Mouse (Mus musculus): ENCODE measurements around the gene Bcar3.

The Bcar3 gene

DNA sequence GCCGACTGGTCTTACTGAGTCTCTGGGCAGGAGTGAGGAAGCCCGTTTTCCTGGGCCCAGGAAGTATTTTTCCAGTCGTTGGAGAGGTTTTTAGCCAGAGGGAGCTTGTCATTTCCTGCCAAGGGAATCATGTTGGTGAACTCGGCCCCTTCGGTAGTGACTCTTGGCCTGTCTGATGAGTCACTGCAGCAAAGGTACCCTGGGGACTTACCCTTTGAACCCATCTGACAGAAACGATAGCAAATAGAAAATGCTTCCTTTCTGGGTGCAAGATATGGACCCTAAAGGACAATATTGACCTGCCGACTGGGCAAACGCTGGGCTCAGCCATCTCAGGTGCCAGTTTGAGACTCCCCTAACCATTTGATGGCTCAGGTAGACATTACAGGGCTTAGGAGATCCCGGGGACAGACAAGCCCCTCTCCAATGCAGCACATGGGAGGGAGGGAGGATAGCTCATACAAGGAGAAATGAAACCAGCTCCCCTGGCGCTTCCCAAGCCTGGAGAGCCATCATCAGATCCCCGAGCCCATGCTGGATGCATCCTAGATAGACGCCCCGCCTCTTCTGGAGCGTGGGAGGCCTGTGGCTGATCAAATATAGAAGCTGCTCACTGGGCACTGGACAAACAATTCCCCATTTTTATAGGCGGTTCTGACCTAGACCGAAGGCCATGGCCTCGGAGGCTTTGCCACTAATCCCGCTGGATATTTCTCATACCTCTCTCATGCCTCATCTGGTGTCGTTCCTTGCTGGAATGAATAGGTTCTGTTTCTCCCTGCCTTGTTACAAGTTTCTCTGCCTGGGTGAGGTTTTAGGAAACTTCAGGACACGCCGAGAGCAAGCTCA, 188.2 kb downstream of the Bcar3 start:
- no peak for DNase-seq (ENCODE audit: low spot score)

DNA sequence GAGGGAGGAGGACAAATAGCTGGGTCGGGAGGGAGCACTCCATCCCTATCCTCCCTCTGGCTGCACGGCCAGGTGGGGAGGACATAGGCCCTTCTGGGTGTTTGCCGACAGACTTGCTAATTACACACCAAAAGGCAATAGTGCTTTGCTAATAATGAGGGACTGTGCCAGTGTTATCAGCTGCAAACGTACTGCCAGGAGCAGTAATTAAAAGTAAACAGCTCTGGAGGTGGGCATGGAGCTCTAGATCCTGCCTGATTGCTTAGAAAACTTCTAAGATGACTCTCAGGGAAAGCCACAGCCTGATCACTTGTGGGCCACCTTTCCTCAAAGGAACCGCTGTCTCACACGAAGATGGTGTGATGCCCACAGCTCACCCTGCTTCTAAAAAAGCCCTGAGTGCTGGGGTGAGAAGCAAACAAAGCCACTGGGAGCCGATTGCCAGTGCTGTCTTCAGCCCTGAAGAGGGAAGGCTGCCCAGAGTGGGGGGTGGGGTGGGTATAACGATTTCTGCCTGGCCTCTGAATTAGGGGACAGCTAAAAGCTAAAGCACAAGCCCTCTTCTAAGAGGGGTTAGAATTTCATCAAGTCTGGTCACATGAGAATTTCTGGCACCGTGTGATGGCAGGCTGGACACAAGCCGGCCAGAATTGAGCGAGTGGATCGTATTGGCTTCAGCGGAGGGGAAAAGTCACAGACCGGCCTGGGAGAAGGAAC, 189.3 kb downstream of the Bcar3 start:
- DNase-seq (ENCODE audit: low spot score): no peak

DNA sequence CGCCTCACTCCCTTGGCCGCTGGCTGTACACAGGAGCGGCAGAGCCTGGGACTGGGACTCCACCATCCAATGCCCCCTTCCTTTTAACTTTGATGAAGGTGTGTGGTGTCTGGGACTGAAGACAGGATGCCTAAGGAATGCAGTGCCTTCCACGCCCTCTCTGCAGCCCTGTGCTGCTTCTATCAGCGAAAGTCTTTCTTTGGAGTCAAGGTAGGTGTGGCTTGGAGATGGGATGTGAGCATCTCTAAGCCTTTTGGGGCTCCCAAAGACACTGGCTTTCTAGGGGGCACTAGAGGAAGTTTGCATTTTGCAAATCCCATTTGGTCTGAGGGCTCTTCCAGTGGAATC, 189.8 kb downstream of the Bcar3 start:
- no peak for DNase-seq (ENCODE audit: low spot score)

DNA sequence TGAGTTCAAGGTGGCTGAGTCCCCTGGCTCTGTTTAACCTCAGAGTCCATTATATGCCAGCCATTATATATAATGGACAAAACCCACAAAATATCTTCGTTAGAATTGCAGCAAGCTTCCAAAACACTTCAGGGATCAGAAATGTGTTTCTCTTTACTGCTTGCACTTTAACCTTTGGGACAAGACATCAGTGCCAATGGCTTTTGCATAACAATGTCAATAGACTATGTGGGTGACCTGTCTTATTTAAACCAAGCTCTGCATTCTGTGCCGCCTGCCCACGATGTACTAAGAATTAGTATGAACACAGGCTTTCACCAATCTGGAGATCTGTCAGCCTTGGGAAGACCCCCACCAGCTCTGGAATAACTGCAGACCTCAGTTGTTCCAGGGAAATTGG, 190.4 kb downstream of the Bcar3 start:
- no peak for DNase-seq (ENCODE audit: low spot score)

DNA sequence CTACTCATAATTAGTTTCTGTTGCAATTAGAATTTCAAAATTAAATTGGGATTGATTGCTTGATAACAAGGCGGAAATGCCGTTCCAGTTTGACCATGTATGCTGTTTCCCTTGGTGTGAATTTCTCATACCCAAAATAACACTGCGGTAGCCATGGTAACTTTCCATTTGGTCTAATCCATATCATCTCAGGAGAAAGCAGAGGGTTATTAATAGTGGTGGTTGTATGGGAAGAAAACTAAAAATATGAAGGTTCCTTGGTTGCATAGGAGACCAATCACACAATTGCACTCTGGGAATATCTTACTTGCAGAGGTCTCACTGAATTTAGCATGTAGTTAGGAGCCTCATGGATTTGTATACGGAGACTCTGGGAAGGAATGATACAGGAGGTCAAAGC, 191.8 kb downstream of the Bcar3 start:
- DNase-seq (ENCODE audit: low spot score): no peak

DNA sequence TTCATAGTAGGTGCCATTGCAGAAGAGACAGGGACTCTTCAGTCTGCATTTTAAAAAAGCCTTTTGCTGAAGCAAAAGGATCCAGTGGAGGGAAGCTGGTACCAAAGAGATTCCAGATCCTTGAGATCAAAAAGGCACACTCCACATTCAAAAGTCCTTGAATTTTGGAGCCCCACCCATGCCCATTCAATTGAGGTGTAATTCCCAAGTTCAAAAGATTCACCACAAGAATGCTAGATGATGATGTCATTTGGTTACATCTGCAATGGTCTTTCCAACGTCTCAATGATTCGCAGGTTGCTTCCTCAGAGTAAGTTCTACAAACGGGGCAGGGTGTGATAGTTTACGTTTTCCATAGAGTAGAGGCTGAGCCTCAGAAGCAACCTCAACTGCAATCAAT, 192.3 kb downstream of the Bcar3 start:
- DNase-seq (ENCODE audit: low spot score): no peak

DNA sequence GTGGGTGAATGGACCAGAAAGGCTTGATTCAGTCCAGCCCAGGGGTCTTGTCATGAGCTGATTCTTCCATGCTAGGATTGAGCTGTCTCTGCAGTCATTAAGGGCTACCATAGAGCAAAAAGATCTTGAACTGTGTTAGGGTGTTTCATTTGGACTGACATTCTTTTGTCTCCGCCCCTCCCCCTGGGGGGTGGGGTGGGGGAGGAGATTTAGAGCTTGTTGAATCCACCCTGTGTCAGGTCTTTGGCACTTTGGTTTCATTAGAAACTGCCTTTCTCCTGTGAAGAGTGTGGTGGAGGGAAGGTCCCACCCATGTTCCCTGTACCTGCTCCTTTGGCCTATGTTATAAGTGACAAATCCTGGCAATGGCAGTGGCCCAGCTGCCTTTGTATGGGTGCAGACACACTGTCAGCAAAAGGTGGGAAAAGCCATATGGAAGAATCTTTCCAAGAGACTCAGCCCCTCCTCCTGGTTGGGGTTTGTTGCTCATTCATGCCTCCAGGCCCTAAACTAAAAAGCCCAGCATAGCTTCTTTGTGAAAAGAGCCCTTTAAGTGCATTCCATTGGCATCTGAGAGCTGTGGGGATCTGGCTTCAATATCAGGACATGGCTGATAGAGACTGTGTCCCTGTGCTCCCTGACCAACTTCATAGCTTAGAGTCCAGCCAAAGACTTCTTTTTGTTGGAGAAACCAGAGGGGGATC, 194.3 kb downstream of the Bcar3 start:
- DNase-seq (ENCODE audit: low spot score): no peak

DNA sequence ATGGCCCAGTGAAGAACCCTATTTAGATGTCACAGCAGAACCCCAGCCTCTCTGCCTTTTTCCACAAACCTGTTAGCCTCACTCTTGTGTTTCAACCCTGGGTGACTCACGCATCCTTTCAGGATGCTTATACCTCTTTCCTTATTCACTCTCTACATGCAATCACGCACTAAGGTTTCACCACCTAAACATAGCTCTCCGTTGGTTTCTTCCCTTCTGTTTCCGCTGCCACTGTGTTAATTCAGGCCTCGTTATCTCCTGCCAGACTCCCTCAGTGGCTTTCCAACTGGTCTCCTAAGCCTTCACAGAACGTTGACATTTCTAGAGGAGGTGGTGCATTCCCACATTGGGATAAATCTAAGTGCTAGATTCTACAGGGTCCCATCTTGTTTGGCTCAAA, 196.6 kb downstream of the Bcar3 start:
- no peak for DNase-seq (ENCODE audit: low spot score)

DNA sequence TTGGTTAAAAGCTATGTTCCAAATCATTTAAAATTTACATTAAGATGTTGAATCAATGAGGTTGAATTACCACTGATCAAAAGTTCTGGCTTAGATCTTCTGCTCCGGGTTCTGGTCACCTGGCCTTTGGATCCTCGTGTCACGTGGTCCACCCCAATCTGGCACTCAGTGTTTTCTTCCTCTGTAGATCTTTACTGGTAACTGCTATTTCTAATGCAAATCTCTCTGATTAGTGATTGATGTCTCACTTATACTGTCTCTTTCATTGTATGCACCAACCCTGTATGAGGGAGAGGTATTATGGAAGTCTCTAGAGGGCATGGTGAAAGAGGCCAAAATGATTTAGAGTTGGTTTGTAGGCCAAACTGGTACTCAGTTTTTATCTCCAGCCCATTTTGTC, 198.1 kb downstream of the Bcar3 start:
- no peak for DNase-seq (ENCODE audit: low spot score)

DNA sequence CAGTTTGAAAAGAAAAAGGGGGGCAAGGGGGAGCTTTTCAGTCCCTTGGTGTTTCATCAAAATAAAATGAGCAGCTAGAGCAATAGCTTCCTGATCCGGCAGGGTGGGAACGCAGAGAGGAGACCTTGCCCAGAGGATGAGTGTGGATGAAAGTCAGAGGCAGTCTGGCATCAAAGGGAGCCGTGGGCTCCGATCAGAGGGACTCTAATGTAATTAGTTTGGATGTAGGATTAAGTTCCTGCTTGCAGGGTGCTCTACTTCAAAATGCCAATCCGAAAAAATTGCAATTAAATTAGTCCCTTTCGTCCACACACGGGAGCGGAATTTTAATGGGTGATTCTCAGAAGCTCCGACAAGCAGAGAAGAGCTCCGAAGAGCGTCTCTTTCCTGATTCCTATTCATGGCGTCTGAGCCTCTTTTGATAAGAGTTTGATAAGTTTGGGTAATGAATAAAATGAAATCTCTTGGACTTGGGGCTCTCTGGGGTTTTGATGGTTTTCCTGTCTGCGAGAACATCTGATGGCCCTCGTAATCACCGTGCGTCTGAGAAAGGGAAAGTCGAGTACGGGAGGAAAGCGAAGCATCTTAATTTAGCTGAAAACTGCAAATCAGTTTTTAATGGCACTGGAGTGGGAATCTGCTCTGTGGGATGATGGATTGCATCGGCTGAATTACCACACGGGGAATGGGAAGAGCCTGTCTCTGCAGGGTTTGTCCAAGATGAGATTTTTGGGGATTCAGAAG, 199.1 kb downstream of the Bcar3 start:
- DNase-seq (ENCODE audit: low spot score): no peak

DNA sequence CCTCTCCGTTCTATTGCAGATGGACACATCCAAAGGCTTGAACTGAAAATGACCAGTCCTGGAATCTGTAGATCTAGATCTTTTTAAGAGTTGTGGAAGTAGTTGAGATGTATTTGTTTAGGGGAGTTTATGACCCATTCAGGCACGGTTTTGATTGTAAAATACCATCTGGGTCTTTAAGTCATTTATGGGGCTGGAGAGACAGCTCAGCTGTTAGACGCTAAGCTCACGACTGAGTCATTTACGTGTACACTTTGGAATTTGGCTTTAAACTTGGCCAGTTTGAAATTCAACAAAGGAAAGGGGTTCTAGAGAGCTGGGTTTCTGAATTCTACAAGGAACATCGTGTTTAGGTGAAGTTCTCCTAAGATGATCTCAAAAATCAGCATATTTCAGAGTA, 200.8 kb downstream of the Bcar3 start:
- no peak for DNase-seq (ENCODE audit: low spot score)

DNA sequence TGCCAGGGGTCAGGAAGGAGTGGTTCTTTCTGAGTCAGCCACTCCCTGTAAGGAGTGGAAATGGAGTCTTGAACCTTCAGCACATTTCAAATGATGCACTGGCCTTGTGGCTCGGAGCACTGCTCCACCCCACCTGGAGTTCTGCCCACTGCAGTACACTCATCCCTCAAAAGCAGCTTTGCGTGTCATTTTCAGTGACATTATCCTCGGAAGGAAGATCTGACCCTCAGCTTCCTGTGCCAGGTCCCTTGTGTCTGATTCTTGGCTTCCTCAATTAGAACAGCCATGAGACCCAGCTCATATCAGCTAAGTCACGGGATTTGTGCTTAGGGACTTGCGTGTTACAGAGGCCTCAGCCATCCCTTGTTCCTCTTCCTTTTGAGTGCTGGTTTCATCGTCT, 203.9 kb downstream of the Bcar3 start:
- no peak for DNase-seq (ENCODE audit: low spot score)

DNA sequence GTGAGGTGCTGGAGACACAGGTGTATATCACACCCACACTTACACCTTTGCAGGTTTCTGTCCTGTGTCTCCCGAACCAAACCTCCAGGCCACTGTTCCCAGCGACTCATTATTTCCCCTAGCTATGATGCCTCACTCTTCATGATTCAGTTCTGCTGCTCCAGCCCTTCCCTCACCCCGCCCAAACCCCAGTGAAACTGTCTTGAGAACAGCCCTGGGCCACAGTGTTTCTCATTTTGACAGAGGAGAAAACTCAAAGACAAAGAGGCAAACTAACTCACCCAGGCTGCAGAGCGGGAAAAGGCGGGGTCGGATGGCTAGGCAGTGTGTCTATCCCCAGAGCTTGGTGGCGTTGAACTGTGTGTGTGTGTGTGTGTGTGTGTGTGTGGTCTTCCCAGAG, 204.6 kb downstream of the Bcar3 start:
- no peak for DNase-seq (ENCODE audit: low spot score)

DNA sequence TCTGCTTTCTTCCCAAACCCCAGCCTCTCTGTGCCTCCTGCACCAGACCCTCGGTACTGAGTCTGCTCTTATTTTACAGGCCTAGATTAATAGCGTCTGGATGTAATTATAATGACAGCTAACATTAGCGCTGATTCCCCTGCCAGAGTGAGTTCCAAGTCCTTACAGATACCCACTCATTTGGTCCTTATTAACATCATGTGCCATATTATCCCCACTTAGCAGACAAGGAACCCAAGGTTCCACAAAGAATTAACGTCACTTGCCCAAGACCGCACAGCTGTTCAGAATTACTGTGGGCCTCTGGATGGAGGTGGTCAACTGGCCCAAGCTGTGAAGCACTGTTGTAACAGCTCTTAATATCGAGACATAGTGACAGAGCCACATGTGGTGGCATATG, 205.7 kb downstream of the Bcar3 start:
- no peak for DNase-seq (ENCODE audit: low spot score)

DNA sequence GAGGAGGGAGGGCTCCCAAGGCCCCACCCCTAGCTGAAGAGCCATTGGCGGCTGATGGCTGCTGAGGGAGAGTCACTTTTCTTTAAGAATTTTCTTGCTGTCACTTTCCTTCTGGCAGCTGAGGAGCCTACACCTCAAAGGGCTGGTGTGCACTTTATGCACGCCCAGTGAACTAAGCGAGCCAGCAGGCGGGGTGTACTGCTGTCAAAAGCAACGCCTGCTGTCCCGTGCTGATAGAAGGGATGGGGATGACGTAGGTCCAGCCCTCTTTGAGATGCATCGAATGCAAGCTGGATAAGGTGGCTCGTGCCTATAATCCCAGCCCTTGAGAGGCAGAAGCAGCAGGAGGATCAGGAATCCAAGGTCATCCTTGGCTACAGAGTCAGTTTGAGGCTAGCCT, 207.0 kb downstream of the Bcar3 start:
- DNase-seq (ENCODE audit: low spot score): no peak

DNA sequence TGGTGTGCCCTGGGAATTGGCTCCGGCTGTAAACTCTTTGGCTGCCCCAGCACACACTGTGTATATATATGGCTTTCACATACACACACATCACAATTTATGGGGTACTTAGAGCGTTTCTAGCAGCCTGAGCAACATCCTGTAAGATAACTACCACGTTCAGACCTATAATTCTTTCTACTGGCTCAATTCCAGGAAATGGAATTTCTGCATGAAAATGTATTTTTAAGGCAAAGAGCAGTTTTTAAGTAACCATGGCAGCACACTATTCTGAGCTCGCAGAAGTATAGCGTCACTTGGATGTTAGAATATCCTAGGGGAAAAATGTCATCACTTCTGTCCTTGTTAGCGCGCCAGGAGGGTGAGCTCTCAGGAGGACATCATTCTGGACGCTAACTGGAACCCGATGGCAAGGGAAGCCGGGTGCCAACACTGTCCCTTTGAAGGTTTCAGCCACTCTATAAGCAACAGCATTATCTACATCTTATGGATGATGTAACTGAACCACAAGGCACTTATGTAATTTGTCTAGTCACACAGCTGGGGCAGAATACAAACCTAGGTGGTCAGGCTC, 212.5 kb downstream of the Bcar3 start:
- DNase-seq (ENCODE audit: low spot score): no peak

DNA sequence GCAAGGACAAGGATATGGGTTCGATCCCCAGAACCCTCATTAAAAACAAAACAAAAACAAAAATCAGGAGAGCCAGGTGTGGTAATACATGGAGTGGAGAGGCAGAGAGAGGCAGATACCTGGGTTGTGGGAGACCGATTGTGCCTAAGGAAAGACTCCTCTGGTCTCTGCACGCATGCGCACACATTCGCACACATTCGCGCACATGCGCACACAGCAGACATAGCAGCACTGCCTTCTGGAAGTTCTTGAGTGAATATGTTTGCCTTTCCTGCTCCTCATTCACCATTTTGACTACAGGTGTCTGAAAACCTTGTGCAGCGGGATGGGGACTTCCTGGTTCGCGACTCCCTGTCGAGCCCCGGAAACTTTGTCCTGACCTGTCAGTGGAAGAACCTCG, 213.9 kb downstream of the Bcar3 start:
- no peak for DNase-seq (ENCODE audit: low spot score)

DNA sequence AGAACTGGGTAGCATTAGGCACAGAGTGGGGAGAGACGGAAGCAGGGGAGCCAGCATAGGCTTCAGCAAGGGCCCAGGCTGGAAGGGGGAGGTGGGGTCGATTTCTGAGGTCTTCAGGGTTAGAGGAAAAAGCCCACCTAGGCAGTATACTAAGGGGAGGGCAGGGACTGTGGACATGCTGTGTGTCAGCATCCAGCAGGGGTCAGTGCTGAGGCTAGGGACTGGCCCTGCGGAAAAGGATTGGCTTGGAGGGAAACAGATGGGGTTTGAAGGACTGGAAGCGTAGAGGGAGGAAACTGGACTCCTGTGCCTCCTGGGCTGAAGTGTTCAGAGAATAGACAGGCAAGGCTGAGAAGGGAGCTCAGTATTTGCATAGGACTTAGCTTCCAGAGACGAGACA, 215.1 kb downstream of the Bcar3 start:
- DNase-seq (ENCODE audit: low spot score): no peak

DNA sequence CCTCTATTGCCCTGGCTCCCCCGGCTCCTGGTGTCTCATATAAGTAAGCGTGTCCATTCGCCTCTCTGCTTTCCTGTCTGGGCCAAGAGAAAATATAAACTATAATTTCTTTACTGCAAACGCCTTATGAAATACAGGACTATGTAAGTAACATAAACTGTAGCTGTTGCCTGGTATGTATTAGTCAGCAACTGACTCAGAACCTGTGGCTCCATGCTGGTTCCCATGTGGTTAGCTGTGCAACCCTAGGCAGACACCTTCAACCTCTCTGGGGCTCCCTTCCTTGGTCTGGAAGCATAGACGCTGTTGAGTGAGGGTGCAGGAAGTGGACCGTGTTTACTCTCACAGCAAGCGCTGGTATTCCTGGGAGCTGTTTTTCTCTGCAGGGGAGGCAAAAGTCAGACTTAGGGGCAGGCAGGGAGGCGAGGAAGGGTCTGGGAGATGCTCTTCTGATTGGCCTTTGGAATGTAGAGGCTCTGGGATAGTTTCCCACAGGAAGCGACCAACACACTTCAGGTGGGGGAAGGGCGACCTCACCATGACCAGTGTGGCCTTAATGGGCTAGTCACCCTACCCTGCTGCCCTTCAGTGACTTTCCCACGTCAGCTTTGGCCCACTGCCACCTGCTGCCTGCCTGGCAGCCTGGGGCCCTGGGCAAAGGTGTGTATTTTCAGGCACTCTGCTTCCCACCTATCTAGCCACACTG, 215.8 kb downstream of the Bcar3 start:
- DNase-seq (ENCODE audit: low spot score): no peak

DNA sequence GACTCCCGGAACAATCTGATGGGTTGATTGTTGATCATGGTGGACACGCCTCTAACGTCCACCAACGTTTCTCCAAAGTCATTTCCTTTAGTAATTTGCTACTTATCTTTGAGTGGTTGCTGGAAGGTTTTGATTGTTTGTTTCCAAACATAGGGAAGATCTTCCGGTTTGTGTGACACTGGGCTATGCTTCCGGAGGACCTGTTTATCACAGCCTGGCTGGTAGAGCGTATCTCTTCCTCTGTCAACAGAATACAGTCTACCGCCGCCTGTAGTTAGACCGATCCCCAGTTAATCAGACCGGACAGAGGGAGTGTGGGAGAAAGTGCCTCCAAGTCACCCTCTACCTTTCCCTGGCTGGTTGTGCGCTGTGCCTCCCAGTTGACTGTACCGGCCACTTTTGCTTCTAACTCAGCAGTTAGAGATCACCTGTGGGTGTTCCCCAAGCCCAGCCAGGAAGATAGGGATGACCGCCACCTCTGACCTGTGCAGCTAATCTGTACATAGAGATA, 216.4 kb downstream of the Bcar3 start:
- DNase-seq (ENCODE audit: low spot score): no peak

DNA sequence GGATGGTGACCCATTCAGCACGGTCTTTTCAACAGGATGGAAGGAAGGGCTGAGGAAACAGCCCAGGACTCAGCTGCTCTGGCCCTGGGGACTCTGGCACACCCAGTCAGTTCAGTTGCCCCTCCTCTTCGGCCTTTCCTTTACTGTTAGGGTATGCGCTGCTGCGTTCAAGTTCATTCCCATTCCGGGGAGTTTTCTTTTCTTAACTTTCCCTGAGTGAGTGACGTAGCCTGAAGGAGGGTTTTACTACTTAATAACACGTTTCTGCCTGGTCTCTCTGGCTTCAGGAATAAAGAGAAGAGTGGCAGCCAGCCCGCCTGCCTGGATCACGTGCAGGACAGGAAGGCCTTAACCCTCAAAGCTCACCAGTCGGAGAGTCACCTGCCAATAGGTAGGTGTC, 217.0 kb downstream of the Bcar3 start:
- DNase-seq (ENCODE audit: low spot score): no peak

All from T-cell, adult 2 months (primary cell).